Mouse (Mus musculus) left cerebral cortex, postnatal 25 days (tissue): ENCODE results near the gene Hist1h1e. TPM values are rescaled to one million over a fixed set of nuclear protein-coding genes. Genes with fewer than 3 reads are reported as not detected.
A peak's percentile ranks its signal among the peaks of the same experiment; 100 is the strongest.

Experiments
- DNase-seq, 2 experiments: peaks; one replicate each; pipeline ENCODE4 v3.0.0; 2022; ENCODE audit warnings: low spot score in 2 of 2, mixed read lengths in 1 of 2
- intact Hi-C: fragments of 180-260 bp; cut with DNase I; formaldehyde crosslinking; loops from one replicate; pipeline ENCODE4 v1.15.1; 2025
- total RNA-seq, 2 experiments: library from RNA; stranded (reverse); gene quantifications; 2 replicates each; pipeline ENCODE4 v1.2.3; 2021

Hist1h1e gene
- 10 to 100 TPM; 53.2 to 67.9 TPM for total RNA-seq

GRCm38 (mm10) chr13:23622175-23622671, at the start of gene Hist1h1e:
Gene Hist1h1e (minus strand): TSS chr13:23622558.
- intact Hi-C loops, result loop anchor here (1.0 to 5.0 kb wide), 4 partner anchors 62 to 1905 kb away; partner anchors contain the start of genes Hist1h2af, Hist1h2ai, Hist1h2bc and Hist1h2bl
- DNase-seq, result peak; percentile 88 to 92

- intact Hi-C loops, result no loop called here
Observed at GRCm38 (mm10) chr13:23662536-23662935, 40.2 kb upstream of the Hist1h1e start.

GRCm38 (mm10) chr13:23659636-23660366, 37.4 kb upstream of the Hist1h1e start:
- DNase-seq, result no peak
- intact Hi-C loops, result no loop called here

More at GRCm38 (mm10) chr13:23662536-23662935, 40.2 kb upstream of the Hist1h1e start:
- no peak for DNase-seq

- intact Hi-C loops, result loop anchor here (5.0 kb wide), 1 partner anchor 37 kb away; no protein-coding TSS in a partner anchor
- peak in 1 of 2 experiments; percentile 5 for DNase-seq
Observed at GRCm38 (mm10) chr13:23630653-23631052, 8.3 kb upstream of the Hist1h1e start.

GRCm38 (mm10) chr13:23622861-23623450, 598 bp upstream of the Hist1h1e start:
- intact Hi-C loops, result loop anchor here (1.0 to 5.0 kb wide), 4 partner anchors 61 to 1906 kb away; partner anchors contain the start of genes Hist1h2af, Hist1h2ai, Hist1h2bc and Hist1h2bl
- no peak for DNase-seq

GRCm38 (mm10) chr13:23621532-23622174, 705 bp downstream of the Hist1h1e start:
- DNase-seq, result peak; percentile 66 to 89
- intact Hi-C loops, result loop anchor here (1.0 to 5.0 kb wide), 6 partner anchors 35 to 1904 kb away; partner anchors contain the start of genes Hist1h2af, Hist1h2ai, Hist1h2bc and Hist1h2bl

GRCm38 (mm10) chr13:23620733-23621531, 1.4 kb downstream of the Hist1h1e start, which contains the start of gene Hist1h2be:
Gene Hist1h2be (minus strand): TSS chr13:23621124.
- DNase-seq, result peak; percentile 80 to 95
- intact Hi-C loops, result loop anchor here (1.0 to 5.0 kb wide), 4 partner anchors 34 to 1904 kb away; partner anchors contain the start of genes Hist1h2af, Hist1h2ai, Hist1h2bl and Hist1h3h

GRCm38 (mm10) chr13:23620056-23620732, 2.2 kb downstream of the Hist1h1e start:
- peak in 1 of 2 experiments; percentile 5 for DNase-seq

GRCm38 (mm10) chr13:23611638-23612037, 10.7 kb downstream of the Hist1h1e start:
- intact Hi-C loops, result loop anchor here (10.0 kb wide), 1 partner anchor 1787 kb away; no protein-coding TSS in a partner anchor
- no peak for DNase-seq

More at GRCm38 (mm10) chr13:23620056-23620732, 2.2 kb downstream of the Hist1h1e start:
- intact Hi-C loops, result loop anchor here (2.0 to 5.0 kb wide), 3 partner anchors 33 to 1903 kb away; partner anchors contain the start of genes Hist1h2af, Hist1h2ai, Hist1h2bl and Hist1h3h

- intact Hi-C loops, result loop anchor here (10.0 kb wide), 1 partner anchor 1786 kb away; no protein-coding TSS in a partner anchor
- no peak for DNase-seq
Observed at GRCm38 (mm10) chr13:23610393-23610792, 12.0 kb downstream of the Hist1h1e start.

GRCm38 (mm10) chr13:23609844-23610243, 12.5 kb downstream of the Hist1h1e start:
- no peak for DNase-seq
- intact Hi-C loops, result loop anchor here (10.0 kb wide), 1 partner anchor 1785 kb away; no protein-coding TSS in a partner anchor

GRCm38 (mm10) chr13:23609209-23609608, 13.1 kb downstream of the Hist1h1e start:
- intact Hi-C loops, result no loop called here
- DNase-seq, result no peak

GRCm38 (mm10) chr13:23605052-23605451, 17.3 kb downstream of the Hist1h1e start:
- DNase-seq, result no peak
- intact Hi-C loops, result no loop called here

GRCm38 (mm10) chr13:23604452-23604851, 17.9 kb downstream of the Hist1h1e start:
- DNase-seq, result no peak
- intact Hi-C loops, result no loop called here

GRCm38 (mm10) chr13:23603182-23603699, 19.1 kb downstream of the Hist1h1e start:
- intact Hi-C loops, result no loop called here
- DNase-seq, result no peak

GRCm38 (mm10) chr13:23597957-23598356, 24.4 kb downstream of the Hist1h1e start:
- peak; percentile 58 to 69 for DNase-seq
- intact Hi-C loops, result no loop called here

- intact Hi-C loops, result no loop called here
- no peak for DNase-seq
Observed at GRCm38 (mm10) chr13:23595622-23596372, 26.6 kb downstream of the Hist1h1e start.
